Mouse (Mus musculus) cortical plate, adult 2 months (tissue): Measurements from ENCODE around the gene Adora1.

Experiments used
- CTCF ChIP-seq: fragments of 200-500 bp; IDR thresholded peaks from 2 replicates; pipeline ENCODE4 v1.5.1; 2011; ENCODE audit warnings: mild to moderate bottlenecking, control low read depth, low read length; ENCODE audit not compliant: insufficient read depth; ENCODE audit errors: extremely low read depth
- POLR2A ChIP-seq: fragments of 200-500 bp; IDR thresholded peaks from 2 replicates; pipeline ENCODE4 v1.6.1; 2011; ENCODE audit warnings: mild to moderate bottlenecking, low read length, control low read depth; ENCODE audit not compliant: insufficient read depth; ENCODE audit errors: extremely low read depth

DNA sequence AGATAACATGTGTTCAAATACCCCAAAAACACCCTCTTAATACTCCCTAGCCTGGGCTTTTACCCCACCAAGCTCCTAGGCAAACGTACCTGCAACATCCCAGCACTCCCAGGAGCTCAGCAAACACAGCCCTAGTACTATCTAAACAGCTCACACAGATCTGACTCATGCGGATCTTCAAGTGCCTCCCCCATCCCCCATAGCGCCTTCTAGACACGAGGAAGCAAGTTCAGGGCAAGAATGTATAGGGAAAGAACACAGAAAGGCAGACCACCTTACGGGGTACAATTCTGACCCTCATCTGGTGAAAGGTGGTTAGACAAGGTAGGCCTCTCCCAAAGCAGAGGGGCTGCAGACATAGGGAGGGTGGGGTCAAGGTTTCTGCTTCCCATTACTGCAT is 29.1 kb downstream of the Adora1 start:
- TF ChIP-seq POLR2A (no peak), CTCF (no peak)
